Mouse (Mus musculus) limb, embryonic 10.5 days (tissue): ENCODE data around the gene Adamts16. TPM values are rescaled to one million over a fixed set of nuclear protein-coding genes. Genes with fewer than 3 reads are reported as not detected.

Experiments
- DNase-seq: peaks from one replicate; pipeline ENCODE4 v3.0.0-alpha.2; 2017; ENCODE audit warnings: low spot score
- H3K27ac ChIP-seq: fragments of 300-500 bp; sonication (generic); 2 replicates; pipeline ENCODE4 v1.5.1; 2016; ENCODE audit warnings: mild to moderate bottlenecking
- H3K27me3 ChIP-seq: fragments of 300-500 bp; sonication (generic); 2 replicates; pipeline ENCODE4 v1.6.1; 2016; ENCODE audit warnings: low read depth, mild to moderate bottlenecking; ENCODE audit not compliant: poor library complexity, severe bottlenecking
- H3K36me3 ChIP-seq: fragments of 300-500 bp; sonication (generic); 2 replicates; pipeline ENCODE4 v1.6.1; 2016; ENCODE audit warnings: mild to moderate bottlenecking, moderate library complexity
- H3K4me1 ChIP-seq: fragments of 300-500 bp; sonication (generic); 2 replicates; pipeline ENCODE4 v1.6.1; 2016
- H3K4me3 ChIP-seq: fragments of 300-500 bp; sonication (generic); 2 replicates; pipeline ENCODE4 v1.5.1; 2016; ENCODE audit warnings: mild to moderate bottlenecking, moderate library complexity
- H3K9me3 ChIP-seq: fragments of 300-500 bp; sonication (generic); replicated peaks from 2 replicates; pipeline ENCODE4 v1.6.1; 2016; ENCODE audit warnings: mild to moderate bottlenecking
- WGBS: fragments of 180-500 bp; shearing (Covaris S2); methylation state at CpG from one replicate; pipeline ENCODE4 v1.1.7; 2016; 5-methylcytosine and 5-hydroxymethylcytosine counted together
- polyA plus RNA-seq: library from polyadenylated mRNA; unstranded; fragments of >200 nt; fragmentation: Nextera tagmentation; extraction: Ambion mirVana; gene quantifications from 2 replicates; pipeline ENCODE4 v1.2.1, GENCODE M21; 2016

The Adamts16 gene
- polyA plus RNA-seq, 1 experiment from 2014 or later = 1.5 TPM

GRCm38 (mm10) chr13:70779781-70780180 lies 61.8 kb downstream of the Adamts16 start:
- Histone ChIP-seq H3K27me3 (no peaks in the 10 kb centered on the region), H3K4me3 (no peak overlapping the region), H3K9me3 (no peaks in the 10 kb centered on the region), H3K4me1 (peaks cover 21% of the 10 kb centered on the region), H3K27ac (no peak overlapping the region), H3K36me3 (no peaks in the 10 kb centered on the region)
- WGBS = 38% methylated on average over 7 of the region's 7 CpGs
- no peak for DNase-seq

- Histone ChIP-seq H3K27ac (no peak overlapping the region), H3K4me3 (no peak overlapping the region), H3K9me3 (no peaks in the 10 kb centered on the region), H3K36me3 (no peaks in the 10 kb centered on the region), H3K4me1 (peaks cover 21% of the 10 kb centered on the region), H3K27me3 (no peaks in the 10 kb centered on the region)
- 15% methylated on average over 9 of the region's 9 CpGs for WGBS
- DNase-seq = peak; percentile 38
Measured at GRCm38 (mm10) chr13:70778872-70779554, 62.6 kb downstream of the Adamts16 start.

- no peaks in the 10 kb centered on the region for H3K27me3 ChIP-seq
- DNase-seq = no peak
- no peaks in the 10 kb centered on the region for H3K9me3 ChIP-seq
- H3K4me3 ChIP-seq = no peak overlapping the region
- H3K4me1 ChIP-seq = no peaks in the 10 kb centered on the region
- 85% methylated on average over 6 of the region's 6 CpGs for WGBS
- H3K36me3 ChIP-seq = no peaks in the 10 kb centered on the region
- H3K27ac ChIP-seq = no peak overlapping the region
Measured at GRCm38 (mm10) chr13:70771100-70771499, 70.5 kb downstream of the Adamts16 start.

- H3K36me3 ChIP-seq = no peaks in the 10 kb centered on the region
- no peak overlapping the region for H3K27ac ChIP-seq
- no peak overlapping the region for H3K4me3 ChIP-seq
- 53% methylated on average over 2 of the region's 2 CpGs for WGBS
- no peak for DNase-seq
- H3K27me3 ChIP-seq = no peaks in the 10 kb centered on the region
- no peaks in the 10 kb centered on the region for H3K9me3 ChIP-seq
- H3K4me1 ChIP-seq = no peaks in the 10 kb centered on the region
Measured at GRCm38 (mm10) chr13:70769156-70769555, 72.5 kb downstream of the Adamts16 start.

GRCm38 (mm10) chr13:70767462-70767861 lies 74.1 kb downstream of the Adamts16 start:
- Histone ChIP-seq H3K27ac (no peak overlapping the region), H3K36me3 (no peaks in the 10 kb centered on the region), H3K9me3 (no peaks in the 10 kb centered on the region), H3K27me3 (no peaks in the 10 kb centered on the region), H3K4me3 (no peak overlapping the region), H3K4me1 (no peaks in the 10 kb centered on the region)
- DNase-seq = no peak

- Histone ChIP-seq H3K27ac (no peak overlapping the region), H3K4me3 (no peak overlapping the region), H3K36me3 (no peaks in the 10 kb centered on the region), H3K9me3 (no peaks in the 10 kb centered on the region), H3K4me1 (no peaks in the 10 kb centered on the region), H3K27me3 (no peaks in the 10 kb centered on the region)
- 88% methylated on average over 6 of the region's 6 CpGs for WGBS
- DNase-seq = no peak
Measured at GRCm38 (mm10) chr13:70764682-70765081, 76.9 kb downstream of the Adamts16 start.

- no peak overlapping the region for H3K27ac ChIP-seq
- 92% methylated on average over 2 of the region's 2 CpGs for WGBS
Measured at GRCm38 (mm10) chr13:70762586-70762985, 79.0 kb downstream of the Adamts16 start.

GRCm38 (mm10) chr13:70761312-70761711 lies 80.3 kb downstream of the Adamts16 start:
- Histone ChIP-seq H3K4me1 (no peaks in the 10 kb centered on the region), H3K27ac (no peak overlapping the region), H3K36me3 (no peaks in the 10 kb centered on the region), H3K9me3 (no peaks in the 10 kb centered on the region), H3K4me3 (no peak overlapping the region), H3K27me3 (no peaks in the 10 kb centered on the region)
- DNase-seq = no peak
- 80% methylated on average over 2 of the region's 2 CpGs for WGBS

More at GRCm38 (mm10) chr13:70762586-70762985, 79.0 kb downstream of the Adamts16 start:
- no peaks in the 10 kb centered on the region for H3K4me1 ChIP-seq
- H3K9me3 ChIP-seq = no peaks in the 10 kb centered on the region
- H3K36me3 ChIP-seq = no peaks in the 10 kb centered on the region
- no peak for DNase-seq
- H3K27me3 ChIP-seq = no peaks in the 10 kb centered on the region
- H3K4me3 ChIP-seq = no peak overlapping the region

- Histone ChIP-seq H3K4me1 (no peaks in the 10 kb centered on the region), H3K27ac (no peak overlapping the region), H3K36me3 (no peaks in the 10 kb centered on the region), H3K4me3 (no peak overlapping the region), H3K9me3 (no peaks in the 10 kb centered on the region), H3K27me3 (no peaks in the 10 kb centered on the region)
- DNase-seq = no peak
- 98% methylated on average over 9 of the region's 9 CpGs for WGBS
Measured at GRCm38 (mm10) chr13:70760186-70760585, 81.4 kb downstream of the Adamts16 start.

- Histone ChIP-seq H3K36me3 (no peaks in the 10 kb centered on the region), H3K4me3 (no peak overlapping the region), H3K9me3 (no peaks in the 10 kb centered on the region), H3K27ac (no peak overlapping the region), H3K4me1 (peaks cover 5% of the 10 kb centered on the region; the same call in 1 of the 2 replicates), H3K27me3 (no peaks in the 10 kb centered on the region)
- WGBS = 77% methylated on average over 14 of the region's 14 CpGs
- peak; percentile 25 for DNase-seq
Measured at GRCm38 (mm10) chr13:70746294-70747008, 95.2 kb downstream of the Adamts16 start.

- Histone ChIP-seq H3K4me3 (no peak overlapping the region), H3K27me3 (no peaks in the 10 kb centered on the region)
- 75% methylated on average over 5 of the region's 5 CpGs for WGBS
Measured at GRCm38 (mm10) chr13:70744416-70745038, 97.1 kb downstream of the Adamts16 start.

GRCm38 (mm10) chr13:70742693-70743092 lies 98.9 kb downstream of the Adamts16 start:
- H3K27me3 ChIP-seq = no peaks in the 10 kb centered on the region
- no peak for DNase-seq
- H3K36me3 ChIP-seq = no peaks in the 10 kb centered on the region
- WGBS = 91% methylated on average over 4 of the region's 4 CpGs
- H3K27ac ChIP-seq = no peak overlapping the region
- H3K4me3 ChIP-seq = no peak overlapping the region
- peaks cover 12% of the 10 kb centered on the region; the same call in 1 of the 2 replicates for H3K4me1 ChIP-seq
- no peaks in the 10 kb centered on the region for H3K9me3 ChIP-seq

More at GRCm38 (mm10) chr13:70744416-70745038, 97.1 kb downstream of the Adamts16 start:
- H3K27ac ChIP-seq = 0 out of 2 replicates have a peak overlapping the region, but pooled peaks have one; percentile 42
- H3K36me3 ChIP-seq = no peaks in the 10 kb centered on the region
- H3K4me1 ChIP-seq = peaks cover 12% of the 10 kb centered on the region; the same call in 1 of the 2 replicates
- no peak for DNase-seq
- no peaks in the 10 kb centered on the region for H3K9me3 ChIP-seq
